1 mouse cellular context compared by ENCODE assay signal in the genomic region with DNA sequence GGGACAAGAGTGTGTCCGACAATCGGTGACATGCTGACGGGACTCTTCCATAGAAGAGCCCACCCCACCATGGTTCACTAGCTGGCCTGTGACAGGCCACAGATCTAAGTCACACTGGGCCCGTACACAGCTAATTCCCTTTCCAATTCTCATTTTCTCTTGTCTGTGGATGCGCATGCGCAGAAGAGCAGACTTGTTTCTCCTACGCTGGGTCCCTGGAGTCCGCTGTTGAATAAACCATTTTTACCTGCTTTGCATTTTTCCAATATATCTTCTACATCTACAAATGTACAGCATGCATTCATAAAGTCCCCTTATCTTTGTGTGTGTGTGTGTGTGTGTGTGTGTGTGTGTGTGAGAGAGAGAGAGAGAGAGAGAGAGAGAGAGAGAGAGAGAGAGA.
TF ChIP-seq lines count a peak whose summit lies in the region.

No protein-coding gene starts in this region.

TF ChIP-seq in CH12.LX, 34 proteins besides CTCF, POLR2A, EP300 and RAD21:
- TF ChIP-seq ZMIZ1 (IDR thresholded peaks at IDR 0.05; ENCODE audit: low read depth, low read length), result no peak
- TF ChIP-seq NRF1 (IDR thresholded peaks at IDR 0.05; ENCODE audit: low read depth, low read length), result peak; percentile 74
